Mouse (Mus musculus) R1 (cell line): ENCODE measurements around the gene A630010A05Rik.

Source experiments
- DNase-seq: peaks from one replicate; pipeline ENCODE4 v3.0.0-alpha.2; 2018; ENCODE audit warnings: low read depth, low spot score

The A630010A05Rik gene

DNA sequence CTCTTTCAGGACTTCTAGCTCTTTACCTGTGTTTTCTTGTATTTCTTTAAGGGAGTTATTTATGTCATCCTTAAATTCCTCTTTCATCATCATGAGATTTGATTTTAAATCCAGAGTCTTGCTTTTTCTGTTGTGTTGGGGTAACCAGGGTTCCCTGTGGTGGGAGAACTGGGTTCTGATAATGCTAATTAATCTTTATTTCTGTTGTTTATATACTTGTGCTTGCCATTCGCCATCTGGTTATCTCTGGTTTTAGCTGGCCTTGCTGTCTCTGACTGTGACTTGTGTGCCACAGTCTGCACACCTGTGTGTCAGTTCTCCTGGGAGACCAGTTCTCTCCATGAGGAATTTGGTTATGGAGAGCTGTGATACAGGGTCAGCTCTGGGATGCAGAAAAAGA, at the start of gene A630010A05Rik:
TSS of gene A630010A05Rik (plus strand) at position 301 of the 400 bp plus-strand sequence.
- DNase-seq: no peak

DNA sequence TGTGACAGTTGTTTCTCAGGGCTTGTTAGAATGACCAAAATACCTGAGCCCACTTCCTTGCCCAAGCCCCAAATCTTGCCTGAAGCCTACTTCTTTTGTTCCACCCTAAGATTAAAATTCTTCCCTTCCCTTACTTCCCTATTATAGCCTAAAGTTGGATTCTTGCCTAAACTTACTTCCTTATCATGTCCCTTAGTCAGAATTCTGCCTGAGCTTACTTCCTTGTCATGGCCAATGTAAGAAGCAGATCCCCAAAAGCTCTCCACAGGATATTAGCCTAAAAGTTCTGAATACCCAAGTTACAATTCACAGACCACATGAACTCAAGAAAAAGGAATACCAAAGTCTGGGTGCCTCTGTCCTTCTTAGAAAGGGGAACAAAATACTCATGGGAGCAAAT, 26.4 kb upstream of the A630010A05Rik start:
- no peak for DNase-seq

DNA sequence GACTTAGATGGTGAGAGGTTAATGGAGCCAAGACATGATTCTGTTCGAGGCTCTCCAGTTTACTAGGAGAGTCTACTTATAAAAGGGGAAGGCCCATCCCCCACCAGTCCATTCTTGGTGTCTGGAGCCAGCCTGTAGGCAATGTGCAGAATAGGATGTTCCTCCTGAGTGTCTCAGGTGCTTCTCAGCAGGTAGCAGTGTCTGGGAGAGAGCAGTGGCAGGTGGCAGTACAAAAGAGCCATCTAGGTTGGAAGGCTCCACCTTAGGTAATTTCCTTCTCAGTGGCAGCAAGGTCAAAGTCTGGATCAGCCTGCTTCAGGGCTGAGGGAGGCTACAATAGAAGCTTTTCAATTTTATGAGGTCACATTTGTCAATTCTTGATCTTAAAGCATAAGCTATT, 4.9 kb upstream of the A630010A05Rik start:
- DNase-seq: peak; percentile 81
